Mouse (Mus musculus) stomach, postnatal 0 days (tissue): ENCODE data around the gene Ghrl. TPM values are rescaled to one million over a fixed set of nuclear protein-coding genes. Genes with fewer than 3 reads are reported as not detected.
A peak's percentile ranks its signal among the peaks of the same experiment; 100 is the strongest.

ENCODE experiments used
- ATAC-seq: fragments of 200-750 bp; cut with Nextera tagmentation; 2 replicates; pipeline ENCODE4 v1.8.0; 2017; ENCODE audit not compliant: low FRiP score, low TSS enrichment
- DNase-seq: peaks from one replicate; pipeline ENCODE4 v3.0.0-alpha.2; 2016; ENCODE audit warnings: low spot score
- H3K27ac ChIP-seq: fragments of 300-500 bp; sonication (generic); replicated peaks from 2 replicates; pipeline ENCODE4 v1.5.1; 2014; ENCODE audit warnings: mild to moderate bottlenecking, control low read depth
- H3K27me3 ChIP-seq: fragments of 300-500 bp; sonication (generic); 2 replicates; pipeline ENCODE4 v1.6.1; 2014; ENCODE audit warnings: low read length; ENCODE audit not compliant: control insufficient read depth, insufficient read depth
- H3K36me3 ChIP-seq: fragments of 300-500 bp; sonication (generic); 2 replicates; pipeline ENCODE4 v1.6.1; 2014; ENCODE audit warnings: low read length, mixed read lengths; ENCODE audit not compliant: control insufficient read depth, insufficient read depth
- H3K4me1 ChIP-seq: fragments of 300-500 bp; sonication (generic); replicated peaks from 2 replicates; pipeline ENCODE4 v1.6.1; 2014; ENCODE audit warnings: antibody characterized with exemption; ENCODE audit not compliant: control insufficient read depth, insufficient read depth
- H3K4me2 ChIP-seq: fragments of 300-500 bp; sonication (generic); replicated peaks from 2 replicates; pipeline ENCODE4 v1.6.1; 2014; ENCODE audit warnings: low read depth, mild to moderate bottlenecking, control low read depth, moderate library complexity
- H3K4me3 ChIP-seq: fragments of 300-500 bp; sonication (generic); 2 replicates; pipeline ENCODE4 v1.5.1; 2014; ENCODE audit warnings: low read depth, low read length, control low read depth
- H3K9ac ChIP-seq: fragments of 300-500 bp; sonication (generic); 2 replicates; pipeline ENCODE4 v1.6.1; 2014; ENCODE audit warnings: mild to moderate bottlenecking, low read length, control low read depth, mixed read lengths
- H3K9me3 ChIP-seq: fragments of 300-500 bp; sonication (generic); 2 replicates; pipeline ENCODE4 v1.6.1; 2016; ENCODE audit warnings: low read length; ENCODE audit not compliant: control insufficient read depth
- CTCF ChIP-seq: IDR thresholded peaks from 2 replicates; pipeline ENCODE4 v1.5.1; 2016; ENCODE audit warnings: antibody characterized with exemption, low read depth, mild to moderate bottlenecking, moderate library complexity
- EP300 ChIP-seq: optimal IDR thresholded peaks from 2 replicates; pipeline ENCODE3; 2016; ENCODE audit warnings: antibody characterized with exemption
- WGBS: fragments of 180-500 bp; shearing (Covaris S2); extraction: QIAGEN DNeasy Blood & Tissue Kit; methylation state at CpG from one replicate; pipeline ENCODE4 v1.1.7; 2014; 5-methylcytosine and 5-hydroxymethylcytosine counted together
- polyA plus RNA-seq: library from polyadenylated mRNA; unstranded; fragments of >200 nt; fragmentation: Nextera tagmentation; extraction: Ambion mirVana; gene quantifications from 2 replicates; pipeline ENCODE4 v1.2.1, GENCODE M21; 2015

Ghrl gene
- polyA plus RNA-seq, 1 experiment from 2014 or later = 514 TPM

- Histone ChIP-seq H3K4me1 (peaks cover 4% of the 10 kb centered on the region; the same call in 1 of the 2 replicates), H3K9me3 (no peaks in the 10 kb centered on the region), H3K4me2 (no peak overlapping the region), H3K27ac (no peak overlapping the region), H3K4me3 (no peak overlapping the region), H3K9ac (no peak overlapping the region), H3K36me3 (0 out of 2 replicates have a peak, but pooled peaks cover 9% of the 10 kb centered on the region), H3K27me3 (no peaks in the 10 kb centered on the region)
- DNase-seq (no peak), ATAC-seq (peak; percentile 39; the same call in 1 of the 2 replicates)
- TF ChIP-seq CTCF (no peak), EP300 (no peak)
- 90% methylated on average over 9 of the region's 9 CpGs for whole genome bisulfite sequencing
Observed at GRCm38 (mm10) chr6:113737318-113738046, 17.8 kb upstream of the Ghrl start.

- ATAC-seq (no peak), DNase-seq (no peak)
- Histone ChIP-seq H3K4me2 (no peak overlapping the region), H3K27ac (no peak overlapping the region), H3K4me3 (no peak overlapping the region), H3K9ac (no peak overlapping the region), H3K27me3 (no peaks in the 10 kb centered on the region), H3K36me3 (peaks cover 35% of the 10 kb centered on the region), H3K9me3 (no peaks in the 10 kb centered on the region), H3K4me1 (no peaks in the 10 kb centered on the region)
- WGBS = 95% methylated on average over 3 of the region's 3 CpGs
- no peak for TF ChIP-seq CTCF
- TF ChIP-seq EP300 = no peak
Observed at GRCm38 (mm10) chr6:113731296-113731695, 11.6 kb upstream of the Ghrl start.

GRCm38 (mm10) chr6:113728181-113728580, 8.5 kb upstream of the Ghrl start:
- Histone ChIP-seq H3K4me2 (no peak overlapping the region), H3K36me3 (peaks cover 27% of the 10 kb centered on the region), H3K4me1 (no peaks in the 10 kb centered on the region), H3K27me3 (no peaks in the 10 kb centered on the region), H3K27ac (no peak overlapping the region), H3K9me3 (no peaks in the 10 kb centered on the region), H3K9ac (no peak overlapping the region), H3K4me3 (no peak overlapping the region)
- ATAC-seq = no peak
- no peak for TF ChIP-seq EP300
- TF ChIP-seq CTCF = no peak
- WGBS = 80% methylated on average over 7 of the region's 7 CpGs
- DNase-seq = no peak

GRCm38 (mm10) chr6:113721061-113721460, 1.4 kb upstream of the Ghrl start:
- no peaks in the 10 kb centered on the region for H3K4me1 ChIP-seq
- peaks cover 13% of the 10 kb centered on the region; the same call in 1 of the 2 replicates for H3K36me3 ChIP-seq
- H3K4me2 ChIP-seq = no peak overlapping the region
- DNase-seq = peak; percentile 26
- H3K4me3 ChIP-seq = no peak overlapping the region
- H3K27ac ChIP-seq = no peak overlapping the region
- ATAC-seq = peak; percentile 54
- no peak overlapping the region for H3K9ac ChIP-seq
- no peaks in the 10 kb centered on the region for H3K9me3 ChIP-seq
- no peak for TF ChIP-seq EP300
- no peak for TF ChIP-seq CTCF
- H3K27me3 ChIP-seq = no peaks in the 10 kb centered on the region
- 63% methylated on average over 4 of the region's 4 CpGs for WGBS

GRCm38 (mm10) chr6:113717541-113717940, 2.1 kb downstream of the Ghrl start:
- no peaks in the 10 kb centered on the region for H3K4me1 ChIP-seq
- DNase-seq (no peak), ATAC-seq (no peak)
- TF ChIP-seq CTCF = no peak
- no peak for TF ChIP-seq EP300
- no peaks in the 10 kb centered on the region for H3K27me3 ChIP-seq
- no peaks in the 10 kb centered on the region for H3K9me3 ChIP-seq
- no peak overlapping the region for H3K4me2 ChIP-seq
- peaks cover 22% of the 10 kb centered on the region; the same call in 1 of the 2 replicates for H3K36me3 ChIP-seq
- H3K4me3 ChIP-seq = no peak overlapping the region
- no peak overlapping the region for H3K9ac ChIP-seq
- H3K27ac ChIP-seq = no peak overlapping the region
- 79% methylated on average over 3 of the region's 3 CpGs for WGBS

- Histone ChIP-seq H3K4me3 (no peak overlapping the region), H3K4me1 (no peaks in the 10 kb centered on the region), H3K27ac (no peak overlapping the region), H3K4me2 (no peak overlapping the region), H3K9me3 (no peaks in the 10 kb centered on the region), H3K27me3 (no peaks in the 10 kb centered on the region), H3K36me3 (peaks cover 33% of the 10 kb centered on the region), H3K9ac (no peak overlapping the region)
- ATAC-seq (peak; percentile 41; the same call in 1 of the 2 replicates), DNase-seq (peak; percentile 35)
- no peak for TF ChIP-seq CTCF
- 48% methylated on average over 1 of the region's 1 CpGs for WGBS
Observed at GRCm38 (mm10) chr6:113714797-113715196, 4.9 kb downstream of the Ghrl start.
